Mouse (Mus musculus) spleen, adult 2 months (tissue): ENCODE data around the gene Ing3.

Experiments
- CTCF ChIP-seq: fragments of 200-500 bp; IDR thresholded peaks from 2 replicates; pipeline ENCODE4 v1.5.1; 2011; ENCODE audit warnings: mild to moderate bottlenecking, inconsistent platforms; ENCODE audit not compliant: insufficient read depth, insufficient read length, insufficient replicate concordance; ENCODE audit errors: extremely low read depth
- POLR2A ChIP-seq: fragments of 200-500 bp; IDR thresholded peaks from 2 replicates; pipeline ENCODE4 v1.6.1; 2011; ENCODE audit warnings: low read depth, low read length, inconsistent platforms

- TF ChIP-seq CTCF (no peak), POLR2A (no peak)
Measured at GRCm38 (mm10) chr6:22012099-22012498, 62.7 kb downstream of the Ing3 start.
